Mouse (Mus musculus): ENCODE data around the gene Nup85. TPM values are rescaled to one million over a fixed set of nuclear protein-coding genes. Genes with fewer than 3 reads are reported as not detected.

Gene Nup85
- total and polyA plus RNA-seq, 3 experiments, result 362 to 370 TPM; not detected in 1

- peak; percentile 0 to 4; a peak in 1 of 4 replicates for TF ChIP-seq POLR2A (IDR thresholded peaks at IDR 0.05; ENCODE audit: control insufficient read depth in 1 of 2, insufficient read depth in 1 of 2, low read depth in 1 of 2, low read length in 2 of 2, poor library complexity in 1 of 2)
- TF ChIP-seq TCF12 (IDR thresholded peaks at IDR 0.05; ENCODE audit: low read depth, low read length), result 0 out of 2 replicates have a peak, but pooled peaks have one; percentile 13
- peak; percentile 25; the same call in 1 of the 2 replicates for TF ChIP-seq MAX (IDR thresholded peaks at IDR 0.05; ENCODE audit: low read length)
- TF ChIP-seq RAD21 (IDR thresholded peaks at IDR 0.05; ENCODE audit: low read depth, low read length), result no peak
- TF ChIP-seq HCFC1 (IDR thresholded peaks at IDR 0.05; ENCODE audit: low read depth, low read length), result 0 out of 2 replicates have a peak, but pooled peaks have one; percentile 27
- no peak for TF ChIP-seq MAFK (IDR thresholded peaks at IDR 0.05; ENCODE audit: borderline replicate concordance, low read depth, low read length)
- peak; percentile 5; the same call in 1 of the 2 replicates for TF ChIP-seq SIN3A (IDR thresholded peaks at IDR 0.05; ENCODE audit: low read length)
- peaks cover 37 to 45% of the 10 kb centered on the region in 2 experiments for H3K36me3 ChIP-seq (ENCODE audit: control insufficient read depth in 1 of 2, insufficient read depth in 2 of 2, low read length in 2 of 2)
- peaks cover 49% of the 10 kb centered on the region for H3K79me2 ChIP-seq (ENCODE audit: control insufficient read depth, insufficient read depth, low read length, poor library complexity)
- H3K27ac ChIP-seq (ENCODE audit: control insufficient read depth, low read depth, low read length), result peak overlapping the region; percentile 82
- no peaks in the 10 kb centered on the region for H3K27me3 ChIP-seq (ENCODE audit: control insufficient read depth in 1 of 2, insufficient read depth in 2 of 2, low read length in 2 of 2)
- peaks cover 9 to 27% of the 10 kb centered on the region in 2 experiments for H3K4me1 ChIP-seq (ENCODE audit: control insufficient read depth in 1 of 2, insufficient read depth in 2 of 2, low read length in 2 of 2)
- no peaks in the 10 kb centered on the region for H3K9me3 ChIP-seq (replicated peaks; ENCODE audit: insufficient read depth, low read length)
- H3K4me3 ChIP-seq (ENCODE audit: control insufficient read depth in 1 of 2, insufficient read depth in 1 of 2, low read depth in 2 of 2, low read length in 2 of 2), result peak overlapping the region; percentile 89 to 94
- peak overlapping the region; percentile 81 for H3K9ac ChIP-seq (ENCODE audit: control insufficient read depth, low read depth, low read length, poor library complexity, severe bottlenecking)
- peak; percentile 72 for DNase-seq (ENCODE audit: low read depth, low spot score)
Measured at GRCm38 (mm10) chr11:115535401-115536037, 28.7 kb upstream of the Nup85 start.

DNA sequence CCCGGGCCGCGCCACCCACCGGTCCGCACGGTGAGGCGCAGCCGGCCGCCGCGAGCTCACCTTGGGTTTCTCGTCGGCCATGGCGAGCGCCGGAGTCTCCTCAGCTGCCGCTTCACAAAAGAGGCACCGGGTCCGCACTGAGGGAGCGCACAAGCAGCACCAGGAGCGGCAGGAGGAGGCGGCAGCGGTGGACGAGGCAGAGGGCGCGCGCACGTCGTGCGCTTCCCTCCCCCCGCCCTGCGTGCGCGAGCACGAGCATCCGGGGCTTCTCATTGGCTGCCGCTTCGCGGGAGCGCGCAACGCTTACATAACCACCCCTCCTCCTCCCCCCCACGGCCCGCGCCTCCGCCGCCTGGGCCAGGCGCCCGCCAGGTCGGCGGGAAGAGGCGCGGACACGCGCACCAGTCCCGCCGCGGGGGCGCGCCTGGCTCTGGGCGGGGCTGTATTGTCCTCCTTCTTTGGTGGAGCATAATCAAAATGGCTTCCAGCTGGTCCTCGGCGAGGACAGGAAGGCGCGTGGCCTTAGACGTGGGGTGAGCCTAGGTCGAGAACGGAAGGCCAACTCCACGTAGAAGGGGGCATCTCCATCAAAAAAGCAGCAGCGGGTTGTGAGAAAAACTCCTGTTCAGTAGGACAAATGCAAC lies 28.1 kb upstream of the Nup85 start, which contains the start of gene Sumo2:
Sumo2 (minus strand) TSS at position 239 of the 644 bp plus-strand sequence.
- peaks cover 33 to 45% of the 10 kb centered on the region in 2 experiments for H3K36me3 ChIP-seq (ENCODE audit: control insufficient read depth in 1 of 2, insufficient read depth in 2 of 2, low read length in 2 of 2)
- peaks cover 9 to 27% of the 10 kb centered on the region in 2 experiments for H3K4me1 ChIP-seq (ENCODE audit: control insufficient read depth in 1 of 2, insufficient read depth in 2 of 2, low read length in 2 of 2)
- H3K27me3 ChIP-seq (ENCODE audit: control insufficient read depth in 1 of 2, insufficient read depth in 2 of 2, low read length in 2 of 2), result no peaks in the 10 kb centered on the region
- H3K79me2 ChIP-seq (ENCODE audit: control insufficient read depth, insufficient read depth, low read length, poor library complexity), result peaks cover 48% of the 10 kb centered on the region
- peak within 1 kb of the TSS; percentile 92 for H3K27ac ChIP-seq (ENCODE audit: control insufficient read depth, low read depth, low read length)
- H3K9ac ChIP-seq (ENCODE audit: control insufficient read depth, low read depth, low read length, poor library complexity, severe bottlenecking), result peak within 1 kb of the TSS; percentile 81
- no peaks in the 10 kb centered on the region for H3K9me3 ChIP-seq (replicated peaks; ENCODE audit: insufficient read depth, low read length)
- peak within 1 kb of the TSS; percentile 89 to 94 for H3K4me3 ChIP-seq (ENCODE audit: control insufficient read depth in 1 of 2, insufficient read depth in 1 of 2, low read depth in 2 of 2, low read length in 2 of 2)
- DNase-seq (ENCODE audit: low read depth, low spot score), result peak; percentile 99
- TF ChIP-seq ZNF384 (IDR thresholded peaks at IDR 0.05; ENCODE audit: low read depth, low read length) (no peak), TCF12 (IDR thresholded peaks at IDR 0.05; ENCODE audit: low read depth, low read length) (peak; percentile 55; the same call in 1 of the 2 replicates), BHLHE40 (IDR thresholded peaks at IDR 0.05; ENCODE audit: borderline replicate concordance, low read depth, low read length) (no peak), ZMIZ1 (IDR thresholded peaks at IDR 0.05; ENCODE audit: low read depth, low read length) (peak; percentile 88), RAD21 (IDR thresholded peaks at IDR 0.05; ENCODE audit: low read depth, low read length) (no peak), CHD2 (IDR thresholded peaks at IDR 0.05; ENCODE audit: low read length) (no peak), GATA1 (IDR thresholded peaks at IDR 0.05; ENCODE audit: low read depth, low read length) (no peak), TBP (IDR thresholded peaks at IDR 0.05; ENCODE audit: low read depth, low read length) (peak; percentile 66), UBTF (IDR thresholded peaks at IDR 0.05; ENCODE audit: borderline replicate concordance, insufficient read depth, low read depth, low read length) (no peak), MAFK (IDR thresholded peaks at IDR 0.05; ENCODE audit: borderline replicate concordance, low read depth, low read length) (no peak), CHD1 (IDR thresholded peaks at IDR 0.05; ENCODE audit: low read depth, low read length) (no peak), MAX (IDR thresholded peaks at IDR 0.05; ENCODE audit: low read length) (peak; percentile 88), POLR2A (IDR thresholded peaks at IDR 0.05; ENCODE audit: control insufficient read depth in 1 of 2, insufficient read depth in 1 of 2, low read depth in 1 of 2, low read length in 2 of 2, poor library complexity in 1 of 2) (peak; percentile 82 to 87), SMC3 (IDR thresholded peaks at IDR 0.05; ENCODE audit: low read depth, low read length) (no peak), ZKSCAN1 (IDR thresholded peaks at IDR 0.05; ENCODE audit: low read depth, low read length) (no peak), MYB (IDR thresholded peaks at IDR 0.05; ENCODE audit: low read depth, low read length) (no peak), ELF1 (IDR thresholded peaks at IDR 0.05; ENCODE audit: low read depth, low read length) (0 out of 2 replicates have a peak, but pooled peaks have one; percentile 38), NELFE (IDR thresholded peaks at IDR 0.05; ENCODE audit: low read depth, low read length) (peak; percentile 87), CTCF (IDR thresholded peaks at IDR 0.05 in 2 of 3, conservative IDR thresholded peaks at IDR 0.05 in 1 of 3; ENCODE audit: control insufficient read depth in 1 of 3, insufficient read depth in 1 of 3, low read depth in 2 of 3, low read length in 3 of 3, poor library complexity in 1 of 3, severe bottlenecking in 1 of 3) (no peak), USF1 (IDR thresholded peaks at IDR 0.05; ENCODE audit: low read depth, low read length) (no peak), POLR2AphosphoS5 (IDR thresholded peaks at IDR 0.05; ENCODE audit: borderline replicate concordance, low read depth, low read length) (no peak; the same call in 1 of the 2 replicates), KAT2A (conservative IDR thresholded peaks at IDR 0.05; ENCODE audit: low read depth, low read length) (no peak; the same call in 1 of the 2 replicates), HCFC1 (IDR thresholded peaks at IDR 0.05; ENCODE audit: low read depth, low read length) (peak; percentile 76), E2F4 (IDR thresholded peaks at IDR 0.05; ENCODE audit: borderline replicate concordance, low read depth, low read length) (peak; percentile 87), SIN3A (IDR thresholded peaks at IDR 0.05; ENCODE audit: low read length) (peak; percentile 81), ETS1 (IDR thresholded peaks at IDR 0.05; ENCODE audit: low read depth, low read length) (peak; percentile 14; the same call in 1 of the 2 replicates), MEF2A (IDR thresholded peaks at IDR 0.05; ENCODE audit: extremely low read depth, insufficient replicate concordance, low read depth, low read length, poor library complexity, severe bottlenecking) (no peak)
